Mouse (Mus musculus) spleen, adult 2 months (tissue): ENCODE results near the gene Wfdc18. TPM values are rescaled to one million over a fixed set of nuclear protein-coding genes. Genes with fewer than 3 reads are reported as not detected.
A peak's percentile ranks its signal among the peaks of the same experiment; 100 is the strongest.

ENCODE experiments used
- DNase-seq, 2 experiments: peaks; one replicate each; pipeline versions ENCODE4 v3.0.0 to v3.0.0-alpha.2; 2012 to 2021; ENCODE audit warnings: low spot score in 2 of 2, low read depth in 1 of 2
- H3K27ac ChIP-seq: fragments of 200-500 bp; 2 replicates; pipeline ENCODE4 v1.5.1; 2012; ENCODE audit warnings: low read length, inconsistent platforms; ENCODE audit not compliant: insufficient read depth
- H3K27me3 ChIP-seq: fragments of 200-500 bp; 2 replicates; pipeline ENCODE4 v1.6.1; 2012; ENCODE audit warnings: mild to moderate bottlenecking, moderate library complexity, low read length, inconsistent platforms; ENCODE audit not compliant: control insufficient read depth, insufficient read depth
- H3K36me3 ChIP-seq: fragments of 200-500 bp; 2 replicates; pipeline ENCODE4 v1.6.1; 2012; ENCODE audit warnings: mild to moderate bottlenecking, low read length, inconsistent platforms; ENCODE audit not compliant: control insufficient read depth, insufficient read depth
- H3K4me1 ChIP-seq: fragments of 200-500 bp; 2 replicates; pipeline ENCODE4 v1.6.1; 2011; ENCODE audit warnings: inconsistent platforms; ENCODE audit not compliant: control insufficient read depth, insufficient read depth, insufficient read length
- H3K4me3 ChIP-seq: fragments of 200-500 bp; 2 replicates; pipeline ENCODE4 v1.5.1; 2011; ENCODE audit warnings: mild to moderate bottlenecking, inconsistent platforms; ENCODE audit not compliant: insufficient read depth, insufficient read length; ENCODE audit errors: extremely low read depth
- CTCF ChIP-seq: fragments of 200-500 bp; IDR thresholded peaks from 2 replicates; pipeline ENCODE4 v1.5.1; 2011; ENCODE audit warnings: mild to moderate bottlenecking, inconsistent platforms; ENCODE audit not compliant: insufficient read depth, insufficient read length, insufficient replicate concordance; ENCODE audit errors: extremely low read depth
- POLR2A ChIP-seq: fragments of 200-500 bp; IDR thresholded peaks from 2 replicates; pipeline ENCODE4 v1.6.1; 2011; ENCODE audit warnings: low read depth, low read length, inconsistent platforms
- WGBS: fragments of 180-500 bp; shearing (Covaris S2); methylation state at CpG from one replicate; pipeline ENCODE4 v1.1.7; 2018; 5-methylcytosine and 5-hydroxymethylcytosine counted together
- polyA plus RNA-seq: library from polyadenylated mRNA; depleted of rRNA; stranded (reverse); fragments of >200 nt; gene quantifications from 2 replicates; pipeline ENCODE4 v1.2.3, GENCODE M21; 2012

The Wfdc18 gene
- polyA plus RNA-seq, 1 experiment = not detected

DNA sequence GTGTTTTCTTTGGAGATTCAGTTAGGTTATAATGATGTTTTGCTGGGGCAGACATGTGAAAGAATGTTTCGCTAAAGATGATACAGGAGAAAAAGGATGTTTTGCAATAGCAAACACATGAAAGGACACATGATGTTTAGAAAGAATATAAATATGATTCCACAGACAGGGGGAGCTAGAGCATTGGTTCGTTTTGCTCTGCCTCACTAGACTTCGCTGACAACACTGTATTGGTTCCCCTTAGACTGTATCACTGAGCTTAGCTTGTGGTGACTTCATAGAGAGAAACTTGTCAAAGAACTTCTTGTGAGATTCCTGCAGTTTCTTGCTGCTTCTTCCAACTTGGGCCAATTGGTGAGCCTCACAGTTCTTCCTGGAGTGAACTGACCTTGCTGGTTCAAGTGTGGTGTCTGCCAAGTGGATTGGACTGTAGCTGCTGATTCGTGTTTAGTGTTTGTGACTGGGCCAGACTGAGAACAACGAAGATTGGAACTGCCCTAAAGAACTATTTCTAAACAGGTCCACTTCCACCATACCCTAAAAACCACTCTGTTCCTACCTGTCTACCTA, 24.3 kb downstream of the Wfdc18 start:
- TF ChIP-seq CTCF (peak; percentile 13; the same call in 1 of the 2 replicates), POLR2A (no peak)
- H3K36me3 ChIP-seq = no peaks in the 10 kb centered on the region
- peak in 1 of 2 experiments; percentile 47 for DNase-seq
- no peaks in the 10 kb centered on the region for H3K27me3 ChIP-seq
- WGBS = 72% methylated on average over 5 of the region's 5 CpGs
- H3K4me3 ChIP-seq = no peak overlapping the region
- peaks cover 13% of the 10 kb centered on the region for H3K4me1 ChIP-seq
- no peak overlapping the region for H3K27ac ChIP-seq

DNA sequence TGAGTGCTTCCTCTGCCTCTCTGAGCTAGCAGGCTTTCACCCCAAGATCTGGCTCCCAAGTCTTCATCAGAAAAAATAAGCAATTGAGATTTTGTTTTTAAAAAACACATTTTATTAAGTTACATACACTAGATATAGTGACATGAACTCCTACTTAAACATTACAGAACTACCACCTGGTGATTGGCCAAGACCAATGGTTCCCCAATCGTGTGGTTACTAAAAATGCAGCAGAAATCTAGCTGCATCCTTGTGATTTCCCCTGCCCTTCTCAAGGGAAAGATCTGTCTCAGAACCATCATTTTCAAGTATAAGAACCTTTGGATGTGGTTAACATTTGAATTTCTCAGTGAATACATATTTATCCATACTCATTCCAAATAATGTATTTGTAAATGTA, 25.4 kb downstream of the Wfdc18 start:
- WGBS = 53% methylated on average over 1 of the region's 1 CpGs
- Histone ChIP-seq H3K4me1 (peaks cover 19% of the 10 kb centered on the region), H3K27me3 (no peaks in the 10 kb centered on the region), H3K27ac (no peak overlapping the region), H3K4me3 (no peak overlapping the region), H3K36me3 (no peaks in the 10 kb centered on the region)
- no peak for TF ChIP-seq POLR2A
- no peak for TF ChIP-seq CTCF
- no peak for DNase-seq

DNA sequence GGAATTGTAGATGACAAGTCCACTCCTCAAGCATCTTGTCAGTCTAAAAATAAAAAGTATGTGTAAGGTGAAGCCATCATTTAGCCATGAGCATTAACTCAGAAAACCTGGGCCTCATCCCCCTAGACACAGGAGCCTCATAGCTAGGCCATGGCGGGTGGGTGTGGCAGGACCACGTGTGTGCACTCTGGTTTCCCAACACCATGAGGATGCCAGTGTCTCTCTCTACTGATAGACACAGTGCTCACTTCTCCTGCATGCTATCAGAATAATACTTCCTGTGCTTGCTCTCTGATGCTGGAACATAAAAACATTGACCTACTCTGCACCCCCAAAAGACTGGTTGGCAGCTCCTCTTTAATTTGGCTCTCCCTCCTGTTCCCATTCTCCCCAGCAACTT, 27.1 kb downstream of the Wfdc18 start:
- no peak for TF ChIP-seq CTCF
- TF ChIP-seq POLR2A = no peak
- no peaks in the 10 kb centered on the region for H3K36me3 ChIP-seq
- peaks cover 19% of the 10 kb centered on the region for H3K4me1 ChIP-seq
- no peaks in the 10 kb centered on the region for H3K27me3 ChIP-seq
- H3K4me3 ChIP-seq = no peak overlapping the region
- H3K27ac ChIP-seq = no peak overlapping the region
- no peak for DNase-seq
- 72% methylated on average over 2 of the region's 2 CpGs for WGBS

DNA sequence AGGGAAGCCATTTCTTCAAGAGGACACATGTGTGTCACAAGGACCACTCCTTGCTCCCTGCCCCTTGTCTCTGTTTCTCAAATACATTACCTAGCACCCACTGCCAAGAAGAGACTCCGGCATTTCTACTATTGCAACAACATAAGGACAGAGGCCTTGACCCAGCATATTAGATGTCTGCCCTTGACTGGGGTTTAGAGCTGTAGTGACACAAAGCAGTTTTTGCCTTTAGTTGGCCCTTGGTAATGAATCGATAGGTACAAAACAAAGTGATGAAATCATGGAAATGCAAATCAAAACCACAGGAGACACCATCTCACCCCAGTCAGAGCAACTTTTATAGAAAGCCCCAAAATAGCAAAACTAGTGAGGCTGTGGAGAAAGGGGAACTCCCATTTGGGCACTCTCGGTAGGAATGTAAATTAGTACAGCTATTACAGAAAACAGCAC, 28.3 kb downstream of the Wfdc18 start:
- H3K4me3 ChIP-seq = no peak overlapping the region
- no peaks in the 10 kb centered on the region for H3K27me3 ChIP-seq
- 21% methylated on average over 3 of the region's 3 CpGs for WGBS
- peak; percentile 46 to 86 for DNase-seq
- no peaks in the 10 kb centered on the region for H3K36me3 ChIP-seq
- TF ChIP-seq CTCF (no peak), POLR2A (no peak)
- H3K27ac ChIP-seq = peak overlapping the region; percentile 81
- peaks cover 25% of the 10 kb centered on the region for H3K4me1 ChIP-seq

DNA sequence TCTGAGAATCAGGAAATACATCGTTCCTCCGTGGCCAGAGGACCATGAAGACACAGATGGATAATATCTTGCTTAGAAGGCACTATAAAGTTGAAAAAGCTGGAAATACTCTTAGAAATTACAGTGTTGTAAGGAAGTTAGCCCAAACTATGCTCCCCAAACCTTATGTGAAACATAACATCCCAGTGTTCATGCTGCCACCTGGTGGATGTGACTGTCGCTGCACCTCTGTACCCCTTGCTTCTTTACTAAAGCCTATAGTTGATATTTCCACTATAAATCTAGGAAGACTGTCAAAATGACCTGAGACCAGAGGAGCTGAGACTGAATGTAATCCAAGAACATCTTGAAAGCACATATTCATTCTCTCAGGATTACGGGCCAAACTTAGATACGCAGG, 30.4 kb downstream of the Wfdc18 start:
- Histone ChIP-seq H3K27ac (no peak overlapping the region), H3K27me3 (no peaks in the 10 kb centered on the region), H3K36me3 (no peaks in the 10 kb centered on the region), H3K4me3 (no peak overlapping the region), H3K4me1 (peaks cover 40% of the 10 kb centered on the region)
- no peak for TF ChIP-seq POLR2A
- peak; percentile 70; the same call in 1 of the 2 replicates for TF ChIP-seq CTCF
- 29% methylated on average over 5 of the region's 5 CpGs for WGBS
- peak; percentile 57 to 81 for DNase-seq

DNA sequence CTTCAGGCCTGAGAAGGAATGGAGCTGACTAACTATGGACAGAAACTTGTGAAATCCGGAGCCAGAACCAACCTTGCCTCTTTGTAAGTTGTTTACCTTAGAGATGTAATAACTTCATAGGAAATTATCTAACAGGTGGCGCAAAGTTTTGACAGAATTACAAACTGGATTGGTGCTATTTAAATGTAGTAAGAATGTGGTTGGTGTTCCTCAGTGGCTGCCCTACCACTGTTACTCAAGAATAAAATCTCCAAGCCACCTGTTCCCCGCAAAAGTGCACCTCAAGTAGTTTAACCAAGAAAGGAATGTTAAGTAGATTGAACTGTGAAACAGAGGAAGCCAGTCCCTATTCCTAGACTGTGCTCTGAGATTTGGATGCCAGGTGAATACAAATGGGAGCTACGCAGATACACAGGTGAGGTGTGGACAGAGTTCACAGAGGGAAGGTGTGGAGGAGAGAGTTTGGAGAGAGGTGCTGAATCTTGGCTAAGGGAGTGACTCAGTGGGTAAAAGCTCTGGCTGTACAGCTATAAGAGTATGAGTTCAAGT, 31.7 kb downstream of the Wfdc18 start:
- 85% methylated on average over 4 of the region's 4 CpGs for WGBS

DNA sequence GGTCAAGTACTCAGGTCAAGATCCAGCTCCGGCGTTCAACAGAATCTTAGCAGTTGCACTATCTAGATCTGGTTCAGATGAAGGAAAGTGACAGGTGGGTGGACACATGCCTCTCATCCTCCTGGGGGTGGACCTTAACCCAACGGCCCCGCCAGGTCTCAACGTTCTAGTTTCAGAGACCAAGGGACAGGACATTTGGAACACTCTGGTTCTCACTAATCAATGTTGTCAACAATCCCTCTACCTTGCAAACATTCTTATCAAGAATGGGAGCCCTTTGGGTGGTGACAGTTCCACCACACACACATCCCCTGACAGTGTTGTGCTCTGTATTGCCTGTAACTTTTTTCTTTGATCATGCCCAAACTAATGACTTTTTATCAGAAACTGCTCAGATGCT, 33.0 kb downstream of the Wfdc18 start:
- peaks cover 49% of the 10 kb centered on the region for H3K4me1 ChIP-seq
- H3K4me3 ChIP-seq = no peak overlapping the region
- H3K27me3 ChIP-seq = no peaks in the 10 kb centered on the region
- TF ChIP-seq POLR2A = no peak
- TF ChIP-seq CTCF = no peak
- H3K36me3 ChIP-seq = no peaks in the 10 kb centered on the region
- 81% methylated on average over 5 of the region's 5 CpGs for WGBS
- no peak overlapping the region; the same call in 1 of the 2 replicates for H3K27ac ChIP-seq
- no peak for DNase-seq

More for the DNA sequence above, 31.7 kb downstream of the Wfdc18 start:
- Histone ChIP-seq H3K4me1 (peaks cover 47% of the 10 kb centered on the region), H3K36me3 (no peaks in the 10 kb centered on the region), H3K4me3 (no peak overlapping the region), H3K27ac (no peak overlapping the region), H3K27me3 (no peaks in the 10 kb centered on the region)
- DNase-seq = no peak
- TF ChIP-seq CTCF (no peak), POLR2A (no peak)
